Mouse (Mus musculus) heart, adult 8-10 months (tissue): ENCODE results near the gene Olfr846. TPM values are rescaled to one million over a fixed set of nuclear protein-coding genes. Genes with fewer than 3 reads are reported as not detected.

Source experiments
- DNase-seq: peaks from one replicate; pipeline ENCODE4 v3.0.0; 2022; ENCODE audit warnings: low spot score
- total RNA-seq, 4 experiments: library from RNA; stranded (reverse); gene quantifications; 2 replicates each; pipeline ENCODE4 v1.2.4; 2022

The Olfr846 gene
- total RNA-seq: not detected

DNA sequence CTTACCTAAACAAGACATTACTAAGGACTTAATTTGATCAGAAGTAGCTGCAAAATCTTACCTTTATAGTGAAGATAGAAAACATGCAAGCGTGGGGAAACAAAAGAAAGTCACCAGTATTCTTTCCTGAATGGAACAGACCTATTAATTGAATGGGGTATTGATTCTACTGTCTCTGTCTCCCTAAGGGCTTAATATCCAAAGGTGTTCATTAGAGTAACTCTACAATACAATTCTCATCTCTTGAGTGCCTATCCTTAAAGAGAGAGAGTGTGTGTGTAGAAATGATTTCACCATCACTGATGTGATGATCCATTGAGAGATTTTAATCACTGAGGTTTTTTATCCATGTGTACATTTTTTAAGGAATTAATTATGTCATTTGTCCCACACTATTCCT is at the start of gene Olfr846:
TSS of gene Olfr846 (minus strand) at position 101 of the 400 bp plus-strand sequence.
- DNase-seq: no peak

DNA sequence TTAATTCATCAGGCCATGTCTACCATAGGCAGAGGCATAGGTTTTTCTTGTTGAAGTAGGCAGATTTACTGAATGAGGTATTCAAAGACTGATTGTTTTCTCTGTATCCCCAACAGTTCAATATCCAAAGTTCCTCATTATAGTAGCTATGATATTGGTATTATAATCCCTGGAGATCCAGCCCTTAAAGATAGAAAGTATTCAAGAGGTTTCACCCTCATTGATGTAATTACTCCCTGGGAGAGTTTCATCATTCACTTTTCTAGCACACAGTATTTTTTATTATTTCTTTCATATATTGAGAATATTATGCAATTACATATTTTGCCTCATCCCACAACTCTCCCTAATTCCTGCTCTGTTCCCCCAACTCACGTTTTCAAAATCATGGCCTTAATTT is 14.8 kb upstream of the Olfr846 start, which contains the start of gene Olfr847:
TSS of gene Olfr847 (minus strand) at position 101 of the 400 bp plus-strand sequence.
- DNase-seq: no peak

DNA sequence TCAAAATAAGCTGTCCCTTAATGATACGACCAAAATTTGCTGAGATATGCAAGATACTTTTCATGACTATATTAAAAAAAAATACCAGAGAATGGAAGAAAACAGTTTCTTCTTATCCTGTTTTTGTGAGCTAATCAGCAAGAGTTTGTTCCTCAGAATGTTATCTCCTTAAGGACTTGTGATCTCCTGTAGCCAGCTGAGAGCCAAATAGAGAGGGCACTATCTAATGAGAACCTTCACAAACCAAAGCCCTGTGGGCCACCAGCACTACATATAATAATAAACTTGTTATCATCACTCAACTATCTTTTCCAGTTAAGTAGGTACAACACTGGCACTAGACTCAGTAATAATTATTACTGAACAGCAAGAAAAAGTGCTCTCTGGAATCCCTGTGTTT is 27.6 kb downstream of the Olfr846 start, which contains the start of gene Olfr845:
TSS of gene Olfr845 (plus strand) at position 301 of the 400 bp plus-strand sequence.
- DNase-seq: no peak

DNA sequence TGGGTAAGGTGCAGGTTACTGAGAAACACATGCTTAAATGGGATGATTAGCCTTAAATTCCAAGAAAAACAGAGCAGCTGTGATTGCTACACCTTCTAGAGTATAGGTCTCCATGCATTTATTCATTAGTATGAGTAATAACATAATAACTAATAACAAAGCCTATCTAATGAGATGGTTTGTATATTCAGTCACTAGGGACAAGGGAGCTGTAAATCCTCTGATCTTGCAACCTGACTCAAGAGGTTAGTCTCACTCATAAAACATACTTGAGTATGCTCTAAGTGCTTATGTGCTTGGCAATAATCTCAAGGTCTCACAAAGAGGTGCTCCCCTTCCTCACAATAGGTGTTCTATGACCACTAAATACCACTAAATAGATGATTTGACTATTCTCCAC is 47.8 kb downstream of the Olfr846 start, which contains the start of gene Olfr844:
TSS of gene Olfr844 (plus strand) at position 301 of the 400 bp plus-strand sequence.
- DNase-seq: no peak

Other genes starting within 250 kb of the Olfr846 start
- not detected for gene Olfr836, start 243.6 kb downstream of the Olfr846 start, total RNA-seq
- not detected for gene Olfr837, start 227.7 kb downstream of the Olfr846 start, total RNA-seq
- gene Olfr839-ps1, start 186.7 kb downstream of the Olfr846 start, total RNA-seq: not detected
- gene Olfr843, start 112.0 kb downstream of the Olfr846 start, total RNA-seq: not detected
- not detected for gene Olfr844, start 47.7 kb downstream of the Olfr846 start, total RNA-seq
- not detected for gene Olfr845, start 27.5 kb downstream of the Olfr846 start, total RNA-seq
- not detected for gene Olfr847, start 14.7 kb upstream of the Olfr846 start, total RNA-seq
- gene Olfr849, start 76.3 kb upstream of the Olfr846 start, total RNA-seq: not detected
- gene Olfr850, start 114.2 kb upstream of the Olfr846 start, total RNA-seq: not detected
- under 1 TPM in 1 of 4 experiments, not detected in 3; 0.03 TPM for gene Olfr851, start 129.3 kb upstream of the Olfr846 start, total RNA-seq
- gene Olfr853, start 177.1 kb upstream of the Olfr846 start, total RNA-seq: not detected
- gene Olfr854, start 203.4 kb upstream of the Olfr846 start, total RNA-seq: not detected
- not detected for gene Olfr855, start 218.6 kb upstream of the Olfr846 start, total RNA-seq